Mouse (Mus musculus) left cerebral cortex, postnatal 4 days (tissue): Measurements from ENCODE around the gene Cds2. TPM values are rescaled to one million over a fixed set of nuclear protein-coding genes. Genes with fewer than 3 reads are reported as not detected.
"Not testable (repeated sequence)": the region's sequence is repeated elsewhere in the genome, so short reads cannot be mapped to it uniquely, and the experiment has no call there.

ENCODE experiments used
- DNase-seq: peaks from one replicate; pipeline ENCODE4 v3.0.0-alpha.2; 2022
- intact Hi-C: fragments of 180-260 bp; cut with DNase I; formaldehyde crosslinking; loops from one replicate; pipeline ENCODE4 v1.15.1; 2025
- total RNA-seq, 2 experiments: library from RNA; stranded (reverse); gene quantifications; 2 replicates each; pipeline ENCODE4 v1.2.3; 2021

Gene Cds2
- total RNA-seq, 2 experiments from 2014 or later, result 96.4 to 110 TPM

DNA sequence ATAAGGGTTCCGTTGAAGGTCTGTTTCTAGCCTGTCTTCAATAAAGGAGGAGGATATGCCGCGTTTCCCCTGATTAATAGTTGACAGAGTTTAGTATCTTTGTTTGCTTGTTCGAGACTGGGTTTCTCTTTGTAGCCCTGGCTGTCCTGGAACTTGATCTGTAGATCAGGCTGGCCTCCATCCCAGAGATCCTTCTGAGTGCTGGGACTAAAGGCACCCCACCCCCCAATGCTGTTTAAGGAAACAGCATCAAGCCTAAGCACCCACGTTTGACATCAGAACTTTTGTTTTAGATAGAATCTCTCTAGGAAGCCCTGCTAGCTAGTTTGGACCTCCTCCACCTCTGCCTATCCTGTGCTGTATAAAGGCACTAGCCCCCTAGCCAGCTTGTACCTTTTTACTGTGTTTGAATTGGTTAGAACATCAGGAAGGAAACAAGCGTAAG is 1.3 kb downstream of the Cds2 start:
- intact Hi-C loops, result no loop called here
- no peak for DNase-seq

DNA sequence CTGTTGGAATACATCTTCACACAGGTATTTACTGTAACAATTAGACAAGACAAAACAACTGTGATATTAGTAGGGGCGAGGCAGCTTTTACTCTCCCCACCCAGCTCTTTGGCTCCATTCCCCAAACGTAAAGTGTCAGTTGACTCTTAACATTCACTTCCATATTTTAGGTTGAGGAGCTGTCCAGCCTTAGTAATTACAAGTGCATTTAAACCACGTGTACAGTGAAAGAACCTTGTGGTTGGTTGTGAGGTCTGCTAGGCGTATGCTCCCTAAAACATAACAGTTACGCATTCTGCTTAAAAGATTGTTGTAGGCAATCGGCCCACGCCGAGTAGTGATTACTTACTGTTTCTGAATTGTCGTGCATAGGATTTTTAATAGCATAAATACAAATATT is 2.2 kb downstream of the Cds2 start:
- no peak for DNase-seq
- intact Hi-C loops, result no loop called here

DNA sequence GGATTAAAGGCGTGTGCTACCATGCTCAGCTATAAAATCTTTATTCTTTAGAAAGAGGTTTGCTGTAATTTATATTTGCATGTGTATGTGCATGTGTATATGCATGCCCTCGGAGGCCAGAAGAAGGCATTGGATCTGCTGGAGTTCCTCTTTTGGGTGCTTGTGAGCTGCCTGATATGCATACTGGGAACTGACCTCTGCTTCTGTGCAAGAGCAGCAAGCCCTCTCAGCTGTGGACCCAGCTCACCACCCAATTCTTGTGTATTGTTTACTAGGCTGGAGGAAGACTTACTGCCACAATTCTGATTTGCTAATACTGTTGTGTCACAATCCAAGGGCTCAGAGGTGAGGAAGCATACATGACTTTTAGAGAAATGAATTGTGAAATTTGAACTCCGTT is 3.1 kb downstream of the Cds2 start:
- no peak for DNase-seq
- intact Hi-C loops, result no loop called here

DNA sequence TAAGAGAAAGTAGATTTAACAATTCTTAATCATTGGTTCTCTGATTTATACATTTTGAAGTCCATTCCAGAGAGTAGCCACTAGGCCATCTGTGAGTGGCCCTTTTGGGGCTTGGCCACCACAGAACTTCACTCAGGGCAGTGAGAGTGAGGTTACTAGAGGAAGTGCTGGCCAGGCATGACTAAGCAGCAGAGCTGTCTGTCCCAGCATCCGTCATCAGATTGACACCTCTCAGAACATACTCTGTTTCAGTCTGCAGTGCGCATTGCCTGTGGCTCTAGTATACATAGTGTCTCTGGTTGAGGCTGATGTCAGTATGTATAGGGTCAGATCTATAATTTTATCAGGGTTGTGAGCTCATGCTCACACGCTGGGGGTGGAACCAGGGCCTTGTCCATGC is 6.3 kb downstream of the Cds2 start:
- intact Hi-C loops, result no loop called here

DNA sequence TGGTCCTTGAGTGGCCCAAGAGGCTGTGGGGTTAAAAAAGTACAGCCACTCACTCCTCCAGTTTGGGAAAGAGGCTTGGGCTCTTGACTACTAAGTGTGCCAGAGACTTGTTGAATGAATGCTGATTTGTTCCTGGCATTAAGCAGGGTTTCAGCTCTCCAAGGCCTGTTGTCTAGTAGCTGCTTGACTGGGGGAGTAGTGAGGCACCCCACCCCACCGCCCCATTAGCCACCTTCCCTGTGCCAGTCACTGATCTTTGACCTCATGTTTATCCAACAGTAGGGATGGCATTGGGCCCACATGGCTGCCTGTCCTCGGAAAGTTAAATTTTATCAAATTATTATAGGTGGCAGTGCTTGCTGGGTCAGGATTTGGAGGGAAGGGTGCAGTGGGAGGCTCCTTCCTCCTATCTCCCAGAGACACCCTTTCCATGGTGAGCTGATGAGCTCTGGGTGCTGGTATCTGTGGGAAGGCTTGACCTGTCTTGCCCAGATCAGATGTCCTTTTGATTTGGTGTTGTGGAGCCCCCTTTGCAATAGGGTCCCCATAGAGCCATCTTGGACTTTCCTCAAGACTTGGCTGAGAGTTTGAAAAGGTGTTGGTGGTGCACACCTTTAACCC is 7.5 kb downstream of the Cds2 start:
- DNase-seq, result no peak
- intact Hi-C loops, result no loop called here

More for the DNA sequence above, 6.3 kb downstream of the Cds2 start:
- DNase-seq, result no peak

DNA sequence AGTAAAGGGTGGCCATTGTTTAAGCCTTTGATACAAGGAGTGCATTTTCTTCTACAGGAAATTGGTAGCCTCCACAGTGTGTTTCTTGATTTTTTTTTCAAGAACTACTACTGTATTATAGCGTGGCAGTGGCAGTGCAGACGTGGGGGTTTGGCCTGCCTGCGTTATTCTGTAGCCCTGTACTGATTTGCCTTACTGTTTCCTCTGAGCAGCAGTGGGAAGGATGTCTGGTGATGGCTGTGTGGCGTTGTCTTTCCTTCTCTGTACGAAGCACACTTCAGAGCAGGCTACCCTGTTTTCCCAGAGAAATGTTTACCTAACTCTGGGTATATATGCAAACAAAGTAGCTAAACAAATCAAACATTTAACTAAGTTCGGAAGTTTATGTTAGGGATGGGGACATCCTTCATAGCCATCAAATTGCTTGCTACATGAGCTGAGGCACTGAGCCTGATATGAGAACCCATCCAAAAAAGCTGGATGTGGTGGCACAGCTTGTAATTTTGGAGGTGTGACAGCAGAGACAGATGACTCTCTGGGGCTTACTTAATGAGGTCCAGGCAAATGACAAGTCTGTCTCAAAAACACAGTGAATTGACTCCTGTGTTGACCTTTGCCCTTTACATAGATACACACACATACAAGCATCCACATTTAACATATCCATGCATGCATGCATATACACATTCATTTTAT is 9.9 kb downstream of the Cds2 start:
- DNase-seq, result no peak
- intact Hi-C loops, result no loop called here

DNA sequence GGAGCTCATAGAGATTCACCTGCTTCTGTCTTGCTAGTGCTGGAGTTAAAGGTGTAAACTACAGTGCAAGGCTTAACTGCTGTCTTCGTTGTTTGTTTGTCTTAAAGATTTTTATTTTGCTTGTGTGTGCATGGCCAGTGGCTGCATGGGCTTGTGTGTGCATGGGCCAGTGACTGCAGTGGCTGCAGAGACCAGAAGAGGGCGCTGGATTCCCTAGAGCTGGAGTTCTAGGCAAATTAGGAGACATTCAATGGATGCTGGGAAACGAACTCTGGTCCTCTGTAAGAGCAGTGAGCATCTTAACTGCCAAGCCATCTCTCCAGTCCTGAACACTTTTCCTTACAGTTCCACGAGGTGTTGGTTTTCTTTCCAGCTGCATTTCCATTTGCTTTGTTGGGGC is 12.6 kb downstream of the Cds2 start:
- DNase-seq, result no peak
- intact Hi-C loops, result no loop called here

DNA sequence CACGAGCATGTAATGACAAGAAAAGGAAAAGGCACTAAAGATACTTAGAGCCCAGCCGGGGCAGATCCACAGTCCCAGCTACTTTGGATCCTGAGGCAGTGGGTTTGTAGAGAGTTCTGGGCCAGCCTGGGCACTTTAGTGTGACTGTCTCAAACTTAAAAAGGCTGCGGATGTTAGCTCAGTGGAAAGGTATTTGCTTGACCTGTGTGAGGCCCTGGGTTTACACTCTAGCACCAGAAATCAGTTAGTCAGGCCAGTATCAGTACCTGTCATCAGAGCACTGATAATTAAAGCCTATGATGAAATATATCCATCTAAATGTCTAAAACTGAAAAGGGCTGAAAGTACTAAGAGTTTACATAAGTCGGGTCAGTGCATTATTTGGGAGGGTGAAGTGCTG is 13.3 kb downstream of the Cds2 start:
- DNase-seq, result no peak
- intact Hi-C loops, result no loop called here

DNA sequence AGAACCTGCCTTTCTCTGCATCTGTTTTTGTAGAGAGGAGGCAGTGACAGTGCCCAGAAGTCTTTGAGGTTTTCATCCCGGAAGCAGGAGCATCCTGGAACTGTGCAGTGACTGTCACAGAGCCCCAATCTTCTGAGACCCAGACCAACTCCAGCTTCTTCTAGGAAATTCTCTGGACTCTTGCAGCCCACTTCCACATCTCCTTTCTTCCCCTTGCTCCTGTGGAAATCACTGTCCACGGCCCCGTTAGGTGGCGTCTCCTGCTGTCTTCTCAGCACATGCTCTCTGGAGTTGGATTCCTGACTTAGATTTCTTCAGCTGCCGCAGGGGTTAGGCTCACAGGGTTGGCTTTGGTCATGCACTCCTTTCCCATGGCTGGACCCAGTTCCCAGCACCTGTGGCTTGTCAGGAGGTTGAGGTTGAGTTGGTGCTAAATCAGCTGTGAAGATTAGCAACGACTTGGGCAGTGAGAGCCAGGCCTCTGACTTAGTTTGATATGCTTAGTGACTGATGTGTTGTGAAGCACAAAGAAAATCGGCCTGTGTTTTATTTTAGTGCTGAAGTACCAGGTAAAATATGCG is 15.4 kb downstream of the Cds2 start:
- no peak for DNase-seq
- intact Hi-C loops, result no loop called here

DNA sequence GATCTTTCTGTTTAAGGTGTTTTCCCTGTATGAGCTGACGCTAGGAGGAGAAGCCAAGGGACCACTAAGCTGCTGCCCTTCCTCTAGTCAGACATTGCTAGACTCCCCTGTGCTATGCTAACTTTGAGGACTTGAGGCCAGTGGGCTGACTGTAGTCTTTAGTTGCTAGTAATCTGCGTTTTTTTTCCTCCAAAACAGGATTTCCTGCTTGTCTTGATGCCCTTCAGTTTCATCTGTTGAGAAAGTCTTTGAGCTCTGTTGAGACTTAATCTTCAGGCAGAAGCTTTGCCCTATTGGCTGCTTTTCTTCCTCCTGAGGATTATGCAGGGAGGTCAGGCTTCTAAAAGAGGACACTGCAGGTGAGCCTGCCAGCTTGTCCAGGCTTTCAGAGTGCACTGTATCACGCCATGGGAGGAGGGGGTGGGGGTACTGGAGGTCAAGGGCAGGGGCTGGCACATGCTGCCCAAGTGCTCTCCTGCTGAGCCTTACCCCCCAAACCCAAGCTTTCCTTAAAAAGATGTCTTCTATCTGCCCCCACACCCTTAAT is 16.5 kb downstream of the Cds2 start:
- no peak for DNase-seq
- intact Hi-C loops, result no loop called here

DNA sequence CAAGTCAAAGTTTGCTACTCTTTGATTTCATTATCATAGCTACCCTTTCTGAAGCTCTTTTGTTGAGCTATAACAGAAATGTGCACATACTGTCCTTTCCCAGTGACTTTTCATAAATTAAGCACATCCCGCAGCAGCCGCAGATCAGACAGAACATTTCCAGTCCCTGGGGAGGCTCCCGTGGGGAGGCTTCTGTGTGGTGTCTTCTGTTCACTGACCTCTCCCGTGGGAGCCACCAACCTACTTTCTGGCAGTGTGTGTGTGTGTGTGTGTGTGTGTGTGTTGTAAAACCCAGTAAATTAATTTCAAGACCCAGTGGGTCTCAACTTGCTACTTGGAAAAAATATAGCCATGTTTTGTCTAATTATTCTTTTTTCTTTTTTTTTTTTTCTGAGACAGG is 17.0 kb downstream of the Cds2 start:
- DNase-seq, result no peak
- intact Hi-C loops, result no loop called here

DNA sequence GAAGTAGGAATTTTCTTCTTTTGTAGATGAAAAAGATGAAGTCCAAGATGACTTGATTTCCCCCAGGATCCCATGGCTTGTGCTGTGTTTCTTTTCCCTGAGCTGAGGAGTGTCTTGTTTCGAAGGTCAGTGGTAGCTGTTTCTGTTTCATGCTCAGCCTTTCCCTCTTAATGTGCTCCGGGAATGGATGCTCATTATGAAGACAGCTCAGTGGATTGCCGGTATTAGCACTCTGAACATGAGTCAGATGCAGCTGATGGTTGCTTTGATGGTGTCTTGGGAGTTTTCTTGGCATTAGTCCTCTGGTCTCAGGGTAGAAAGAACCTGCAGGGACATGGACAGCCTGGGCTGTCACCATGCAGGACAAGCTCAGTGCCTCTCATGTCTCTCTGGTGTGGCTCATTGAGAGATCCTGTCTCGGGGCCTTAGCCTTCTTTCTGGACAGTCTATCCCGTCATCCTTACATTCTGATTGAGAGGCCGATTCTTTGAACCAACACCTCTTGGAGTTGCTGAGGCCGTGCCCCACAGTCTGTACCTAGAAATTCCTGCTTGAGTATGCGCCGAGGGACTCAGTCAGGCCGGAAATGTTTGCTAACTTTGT is 17.7 kb downstream of the Cds2 start:
- intact Hi-C loops, result no loop called here
- no peak for DNase-seq

DNA sequence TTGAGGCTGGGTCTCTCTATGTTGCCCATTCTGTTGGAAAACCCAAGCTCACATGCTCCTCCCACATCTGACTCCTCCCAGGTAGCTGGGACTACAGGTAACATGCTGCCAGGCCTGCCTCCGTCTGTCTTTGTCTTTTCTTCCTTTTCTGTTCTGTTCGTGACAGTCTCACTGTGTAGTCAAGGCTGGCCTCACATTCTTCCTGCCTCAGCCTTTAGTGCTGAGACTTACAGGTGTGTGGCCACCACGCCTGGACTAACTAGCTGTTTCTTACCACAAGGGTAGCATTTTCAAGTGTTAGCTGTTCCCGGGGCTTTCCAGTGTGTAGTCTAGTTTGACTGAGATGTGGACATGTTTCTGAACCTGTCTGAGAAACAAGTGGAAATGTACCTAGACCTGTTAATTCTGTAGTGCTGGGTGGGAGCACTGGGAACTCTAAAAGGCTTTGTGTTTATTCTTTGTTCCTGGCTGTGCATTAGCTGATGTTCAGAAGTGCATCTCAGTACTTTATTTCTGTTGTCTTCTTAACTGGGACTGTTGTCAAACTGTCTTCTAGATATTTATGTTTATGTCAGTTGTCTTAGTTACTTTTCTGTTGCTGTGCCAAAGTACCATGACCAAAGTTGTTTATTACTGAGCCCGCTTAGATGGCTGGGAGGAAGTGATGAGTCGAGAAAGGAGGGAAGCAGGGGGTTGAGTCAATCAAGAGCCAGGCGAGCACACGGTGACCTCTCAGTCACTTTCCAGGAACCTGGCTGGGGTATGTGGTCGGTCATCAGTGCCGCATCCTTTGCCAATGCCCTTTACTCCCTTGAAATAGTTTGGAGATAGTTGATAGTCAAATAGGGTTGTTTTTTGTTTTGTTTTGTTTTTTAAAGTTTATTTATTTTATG is 18.9 kb downstream of the Cds2 start:
- intact Hi-C loops, result no loop called here
- no peak for DNase-seq

DNA sequence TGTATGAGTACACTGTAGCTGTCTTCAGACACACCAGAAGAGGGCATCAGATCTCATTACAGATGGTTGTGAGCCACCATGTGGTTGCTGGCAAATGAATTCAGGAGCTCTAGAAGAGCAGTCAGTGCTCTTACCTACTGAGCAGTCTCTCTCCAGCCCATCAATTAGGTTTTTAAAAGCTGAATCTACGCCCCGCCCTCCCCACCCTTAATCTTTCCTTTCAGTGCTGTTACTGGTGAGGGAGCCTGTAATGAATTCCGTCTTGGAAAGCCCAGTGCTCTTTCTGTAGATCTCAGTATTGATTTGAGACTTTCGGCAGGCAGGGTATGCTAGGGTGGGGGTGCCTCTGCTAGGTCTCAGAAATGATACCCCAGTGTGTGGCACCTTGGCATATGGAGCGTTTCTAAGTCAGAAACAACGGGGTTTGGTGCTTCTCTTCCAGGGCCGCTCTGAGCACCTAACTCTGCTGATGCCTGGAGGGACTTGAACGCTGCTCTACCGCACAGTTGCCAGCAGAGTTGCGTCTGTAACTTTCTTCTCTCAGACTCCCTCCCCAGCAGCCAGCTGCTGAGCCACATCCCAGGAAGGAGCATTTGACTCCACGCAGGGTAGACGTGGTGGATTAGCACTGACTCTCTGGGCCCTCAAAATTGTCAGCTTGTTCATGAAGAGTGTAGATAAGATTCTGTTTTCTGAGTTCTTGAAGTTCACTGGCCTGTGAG is 19.7 kb downstream of the Cds2 start:
- intact Hi-C loops, result no loop called here
- no peak for DNase-seq

DNA sequence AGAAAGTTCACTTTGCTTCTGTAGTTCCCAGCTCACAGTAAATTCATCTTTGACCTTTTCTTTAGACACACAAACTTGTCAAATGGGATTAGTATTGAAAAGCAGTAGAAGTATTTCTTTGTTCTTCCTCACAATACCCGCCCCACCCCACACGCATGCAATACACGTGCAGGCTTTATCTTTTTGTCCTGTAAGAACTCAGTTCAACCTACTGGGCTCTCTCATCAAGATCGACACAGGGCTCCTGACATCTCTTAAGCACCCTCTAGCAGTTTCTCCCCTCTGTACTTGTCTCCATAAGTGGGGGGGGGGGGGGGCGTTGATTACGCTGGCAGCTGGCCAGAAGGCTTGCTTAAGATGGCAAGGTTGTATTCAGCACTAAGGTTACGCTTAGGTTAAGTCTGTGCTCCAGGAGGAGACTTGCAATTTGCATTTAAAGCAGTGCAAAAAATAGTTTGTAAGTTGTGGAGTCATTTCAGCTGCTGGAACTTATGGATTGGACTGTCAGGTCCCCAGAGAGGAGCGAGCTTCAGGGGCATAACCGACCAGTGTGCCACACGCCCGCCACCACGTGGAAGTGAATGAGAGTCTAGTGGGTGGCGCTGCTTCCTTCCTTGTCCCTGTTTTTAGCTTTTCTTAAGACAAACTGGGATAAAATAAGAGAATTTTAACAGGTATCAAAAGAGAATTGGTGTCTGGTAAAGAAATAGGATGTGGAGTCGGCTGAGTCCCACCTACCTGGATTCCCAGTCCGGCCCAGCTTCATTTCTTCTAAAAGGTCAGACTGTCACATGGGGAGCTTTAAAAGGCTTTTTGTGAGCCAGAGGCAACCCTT is 20.5 kb downstream of the Cds2 start:
- DNase-seq, result no peak
- intact Hi-C loops, result no loop called here

DNA sequence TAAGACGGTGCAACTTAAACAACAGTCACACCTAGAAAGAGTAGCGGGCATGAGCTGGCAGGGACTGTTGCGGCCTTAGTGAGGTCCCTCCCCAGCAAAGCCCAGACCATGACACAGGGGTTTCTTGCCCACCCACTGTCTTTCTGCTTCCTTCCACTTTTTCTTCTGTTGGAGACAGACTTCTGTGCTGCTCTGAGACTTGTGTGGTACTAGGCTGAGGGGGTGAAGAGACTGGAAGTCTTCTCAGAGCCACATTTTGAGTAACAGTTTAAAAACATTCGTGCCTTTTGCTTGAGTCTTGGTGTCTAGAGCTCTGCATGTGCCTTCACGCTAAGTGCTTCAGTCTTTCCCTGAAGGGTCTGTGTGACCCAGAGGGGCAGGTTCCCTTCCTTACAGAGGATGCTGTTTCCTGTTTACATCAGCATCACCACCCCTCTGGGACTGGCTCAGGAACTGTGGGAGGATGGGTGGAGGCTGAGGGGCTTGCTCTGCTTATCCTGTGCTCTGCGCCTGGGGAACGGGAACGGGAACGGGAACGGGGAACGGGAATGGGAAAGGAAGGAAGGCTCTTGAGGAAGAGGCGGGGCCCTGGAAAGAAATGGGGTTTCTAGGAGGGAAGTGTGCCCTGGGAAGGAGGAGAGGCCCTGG is 21.7 kb downstream of the Cds2 start:
- no peak for DNase-seq
- intact Hi-C loops, result no loop called here

DNA sequence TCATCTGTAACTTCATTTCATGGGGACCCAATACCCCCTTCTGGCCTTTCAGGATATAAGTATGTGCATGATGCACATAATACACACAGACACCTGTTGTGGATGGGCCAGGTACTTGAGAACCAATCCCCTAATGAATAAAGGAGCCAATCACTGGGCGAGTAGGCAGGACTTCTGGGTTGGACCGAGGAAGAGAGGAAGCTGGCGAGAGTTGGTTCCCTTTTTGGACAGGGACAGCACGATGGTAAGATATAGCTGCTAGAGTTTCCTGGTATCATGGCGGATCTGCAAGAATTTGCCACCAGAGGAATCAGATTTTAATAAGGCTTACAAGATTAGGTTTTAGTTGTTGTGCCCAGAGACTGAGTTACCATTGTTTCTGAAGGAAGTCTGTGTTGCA is 22.8 kb downstream of the Cds2 start:
- intact Hi-C loops, DNase-seq: not testable (repeated sequence)

DNA sequence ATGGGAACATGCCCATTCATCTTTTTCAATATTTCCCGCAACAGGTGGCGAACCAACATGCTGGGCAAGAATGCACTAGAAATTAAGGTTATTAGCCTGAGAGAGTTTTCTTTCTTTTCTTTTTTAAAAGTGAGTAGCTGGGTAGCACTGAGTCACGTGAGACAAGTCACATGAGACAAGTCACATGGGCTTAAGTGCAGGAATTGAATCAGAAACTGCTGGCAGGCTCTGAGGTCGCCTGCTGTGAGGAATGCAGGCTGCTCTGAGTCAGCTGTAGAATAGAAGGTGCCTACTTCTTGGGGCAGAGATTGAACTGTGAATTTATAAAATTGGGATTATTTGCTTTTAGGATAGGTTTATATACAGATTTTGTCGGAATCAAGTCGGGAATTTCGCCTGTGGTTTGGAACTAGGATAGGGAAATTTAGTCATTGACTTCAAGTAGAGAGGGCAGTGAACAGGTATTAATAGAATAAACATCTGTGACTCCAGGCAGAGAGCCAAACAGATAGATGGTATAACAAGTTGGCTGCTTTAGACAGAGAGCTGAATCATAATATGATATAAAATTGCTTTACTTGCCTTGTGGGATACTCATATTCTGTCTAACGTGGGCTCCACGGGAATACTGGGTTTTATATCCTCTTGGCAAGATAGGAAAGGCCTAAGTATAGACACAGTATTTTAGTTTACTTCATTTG is 23.6 kb downstream of the Cds2 start:
- intact Hi-C loops, result no loop called here
- peak; percentile 42 for DNase-seq
